Comparison of ENCODE assay signal across 10 mouse cellular contexts in genomic region chr8:92972949-92973348, GRCm38 (mm10). TPM values are rescaled to one million over a fixed set of nuclear protein-coding genes. Genes with fewer than 3 reads are reported as not detected.
DNase-seq lines count a peak whose midpoint lies in the region; ATAC-seq and TF ChIP-seq lines count a peak whose summit lies in the region.
"Had no signal": no experiment of that assay in that cellular context is flagged by ENCODE, and none has a peak within 500 bp of the region (broad histone marks: within the 10 kb centered on the region; RNA-seq: fewer than 3 reads in every experiment).

No protein-coding gene starts in this region.

- H3K27ac ChIP-seq in forebrain, embryonic 13.5 days: no peak overlapping the region
- H3K27ac ChIP-seq in forebrain, embryonic 10.5 days: no peak overlapping the region
- H3K27ac ChIP-seq in embryonic facial prominence, embryonic 14.5 days (replicated peaks; ENCODE audit: low read depth, low read length): no peak overlapping the region
- no peak overlapping the region for H3K27ac ChIP-seq in lung, embryonic 14.5 days (ENCODE audit: low read depth)

- WGBS in forebrain, embryonic 13.5 days: 74% methylated on average over 5 of the region's 5 CpGs
- WGBS in forebrain, embryonic 10.5 days: 88% methylated on average over 5 of the region's 5 CpGs
- WGBS in embryonic facial prominence, embryonic 14.5 days: 50% methylated on average over 5 of the region's 5 CpGs
- WGBS in lung, embryonic 14.5 days: 24% methylated on average over 5 of the region's 5 CpGs

- peak; percentile 64 for TF ChIP-seq CTCF in lung, embryonic 14.5 days (IDR thresholded peaks at IDR 0.05; ENCODE audit: low read depth)

- H3K9ac ChIP-seq in forebrain, embryonic 13.5 days: no peak overlapping the region
- no peak overlapping the region for H3K9ac ChIP-seq in embryonic facial prominence, embryonic 14.5 days (ENCODE audit: low read depth, low read length)
- H3K9ac ChIP-seq in lung, embryonic 14.5 days: no peak overlapping the region

- no peaks in the 10 kb centered on the region for H3K36me3 ChIP-seq in forebrain, embryonic 13.5 days (ENCODE audit: poor library complexity, severe bottlenecking)
- H3K36me3 ChIP-seq in forebrain, embryonic 10.5 days (replicated peaks): no peaks in the 10 kb centered on the region
- H3K36me3 ChIP-seq in embryonic facial prominence, embryonic 14.5 days (ENCODE audit: control insufficient read depth, insufficient read depth, low read length): no peaks in the 10 kb centered on the region
- H3K36me3 ChIP-seq in lung, embryonic 14.5 days (ENCODE audit: insufficient read depth): no peaks in the 10 kb centered on the region

- no peak overlapping the region for H3K4me2 ChIP-seq in forebrain, embryonic 13.5 days
- no peak overlapping the region for H3K4me2 ChIP-seq in embryonic facial prominence, embryonic 14.5 days (ENCODE audit: low read depth, low read length)
- H3K4me2 ChIP-seq in lung, embryonic 14.5 days: no peak overlapping the region

- H3K4me1 ChIP-seq in forebrain, embryonic 13.5 days: peaks cover 5% of the 10 kb centered on the region; the same call in 1 of the 2 replicates
- peaks cover 12% of the 10 kb centered on the region for H3K4me1 ChIP-seq in forebrain, embryonic 10.5 days
- H3K4me1 ChIP-seq in embryonic facial prominence, embryonic 14.5 days (ENCODE audit: control insufficient read depth, insufficient read depth, low read length): 0 out of 2 replicates have a peak, but pooled peaks cover 6% of the 10 kb centered on the region
- H3K4me1 ChIP-seq in lung, embryonic 14.5 days (ENCODE audit: insufficient read depth): peaks cover 3% of the 10 kb centered on the region; the same call in 1 of the 2 replicates
- H3K4me1 ChIP-seq: megakaryocyte, embryonic 14.5 days had no signal

- no peak for DNase-seq in forebrain, embryonic 10.5 days (ENCODE audit: extremely low spot score, low spot score)
- peak; percentile 13 for DNase-seq in MN1 (ENCODE audit: low spot score)
- peak; percentile 34 for DNase-seq in embryonic facial prominence, embryonic 14.5 days (ENCODE audit: low spot score)
- DNase-seq in heart, postnatal 36 days: peak; percentile 74 to 80
- peak; percentile 90 for DNase-seq in lung, embryonic 14.5 days
- DNase-seq in thymus, postnatal 36 days: no peak
- DNase-seq in retina, postnatal 1 day: no peak

- no peaks in the 10 kb centered on the region for H3K9me3 ChIP-seq in forebrain, embryonic 13.5 days (replicated peaks)
- H3K9me3 ChIP-seq in forebrain, embryonic 10.5 days: no peaks in the 10 kb centered on the region
- no peaks in the 10 kb centered on the region for H3K9me3 ChIP-seq in embryonic facial prominence, embryonic 14.5 days (ENCODE audit: control insufficient read depth, low read length)
- no peaks in the 10 kb centered on the region for H3K9me3 ChIP-seq in lung, embryonic 14.5 days (ENCODE audit: low read depth, low read length)

- H3K4me3 ChIP-seq in forebrain, embryonic 13.5 days: no peak overlapping the region
- no peak overlapping the region for H3K4me3 ChIP-seq in forebrain, embryonic 10.5 days
- H3K4me3 ChIP-seq in embryonic facial prominence, embryonic 14.5 days (ENCODE audit: low read depth, low read length): no peak overlapping the region
- no peak overlapping the region for H3K4me3 ChIP-seq in lung, embryonic 14.5 days (ENCODE audit: low read depth, low read length)
- H3K4me3 ChIP-seq: megakaryocyte, embryonic 14.5 days had no signal

- peak; percentile 38; the same call in 1 of the 2 replicates for ATAC-seq in forebrain, embryonic 13.5 days
- peak; percentile 60 for ATAC-seq in embryonic facial prominence, embryonic 14.5 days (ENCODE audit: low read depth)
- peak; percentile 99 for ATAC-seq in lung, embryonic 14.5 days (ENCODE audit: insufficient read depth)

- intact Hi-C loops in heart, postnatal 36 days (cut with DNase I): no loop called here

- no peaks in the 10 kb centered on the region for H3K27me3 ChIP-seq in forebrain, embryonic 13.5 days
- H3K27me3 ChIP-seq in forebrain, embryonic 10.5 days (ENCODE audit: poor library complexity, severe bottlenecking): no peaks in the 10 kb centered on the region
- H3K27me3 ChIP-seq in embryonic facial prominence, embryonic 14.5 days (replicated peaks; ENCODE audit: control insufficient read depth, insufficient read depth, low read length): no peaks in the 10 kb centered on the region
- H3K27me3 ChIP-seq in lung, embryonic 14.5 days (ENCODE audit: insufficient read depth, low read length): no peaks in the 10 kb centered on the region
- H3K27me3 ChIP-seq: CH12.LX; megakaryocyte, embryonic 14.5 days had no signal

RNA-seq across cellular contexts. Expression of gene Slc6a2, which starts 13.1 kb away (rescaled TPM):
- not detected in 2 replicates for polyA plus RNA-seq in forebrain, embryonic 13.5 days (2015; fragmentation: Nextera tagmentation; extraction: Ambion mirVana)
- polyA plus RNA-seq in forebrain, embryonic 10.5 days (2016; fragmentation: Nextera tagmentation; extraction: Ambion mirVana): 0.02 TPM in 1 of 2 replicates, not detected in the other
- polyA plus RNA-seq in embryonic facial prominence, embryonic 14.5 days (2014; fragmentation: Nextera tagmentation; extraction: Ambion mirVana): 1.00 and 1.7 TPM in 2 replicates
- total RNA-seq in heart, postnatal 36 days (2021): under 1 TPM; 0.05 to 0.11 TPM
- polyA plus RNA-seq in lung, embryonic 14.5 days (2014; fragmentation: Nextera tagmentation; extraction: Ambion mirVana): 0.08 and 0.16 TPM in 2 replicates
- total RNA-seq: CH12.LX had no signal

Comparison
In these comparisons a context has a peak if more than half of its experiments do, and no peak if none do; other contexts are left out.
1. ATAC-seq: peak in every context shown above with its lines; median percentile 99 in lung, embryonic 14.5 days; 60 in embryonic facial prominence, embryonic 14.5 days; 38 in forebrain, embryonic 13.5 days.
2. DNase-seq: peak in MN1 (single experiment), embryonic facial prominence, embryonic 14.5 days (single experiment), heart, postnatal 36 days (2 of 2) and lung, embryonic 14.5 days (single experiment); none in forebrain, embryonic 10.5 days (single experiment), thymus, postnatal 36 days (0 of 2) and retina, postnatal 1 day (single experiment).